Mouse (Mus musculus) forebrain, embryonic 14.5 days (tissue): Measurements from ENCODE around the gene Fgfr2. TPM values are rescaled to one million over a fixed set of nuclear protein-coding genes. Genes with fewer than 3 reads are reported as not detected.

Source experiments
- ATAC-seq: fragments of 200-750 bp; cut with Nextera tagmentation; 2 replicates; pipeline ENCODE4 v1.8.0; 2017; ENCODE audit warnings: mild to moderate bottlenecking, moderate library complexity
- DNase-seq: peaks from one replicate; pipeline ENCODE4 v3.0.0-alpha.2; 2015; ENCODE audit warnings: low spot score
- H3K27ac ChIP-seq: fragments of 300-500 bp; sonication (generic); 2 replicates; pipeline ENCODE4 v1.5.1; 2014; ENCODE audit warnings: low read depth, mild to moderate bottlenecking, control low read depth, low read length, moderate library complexity
- H3K27me3 ChIP-seq: fragments of 300-500 bp; sonication (generic); replicated peaks from 2 replicates; pipeline ENCODE4 v1.6.1; 2014; ENCODE audit warnings: low read length, control low read depth, mixed read lengths; ENCODE audit not compliant: control insufficient read depth, insufficient read depth
- H3K36me3 ChIP-seq: fragments of 300-500 bp; sonication (generic); 2 replicates; pipeline ENCODE4 v1.6.1; 2014; ENCODE audit warnings: low read length, control low read depth; ENCODE audit not compliant: control insufficient read depth, insufficient read depth
- H3K4me1 ChIP-seq: fragments of 300-500 bp; sonication (generic); 2 replicates; pipeline ENCODE4 v1.6.1; 2014; ENCODE audit warnings: antibody characterized with exemption, low read length, control low read depth; ENCODE audit not compliant: control insufficient read depth, insufficient read depth
- H3K4me2 ChIP-seq: fragments of 300-500 bp; sonication (generic); 2 replicates; pipeline ENCODE4 v1.6.1; 2014; ENCODE audit warnings: mild to moderate bottlenecking, control low read depth, low read length
- H3K4me3 ChIP-seq: fragments of 300-500 bp; sonication (generic); 2 replicates; pipeline ENCODE4 v1.5.1; 2014; ENCODE audit warnings: low read depth, low read length, control low read depth
- H3K9ac ChIP-seq: fragments of 300-500 bp; sonication (generic); 2 replicates; pipeline ENCODE4 v1.6.1; 2014; ENCODE audit warnings: mild to moderate bottlenecking, low read length, control low read depth, moderate library complexity
- H3K9me3 ChIP-seq: fragments of 300-500 bp; sonication (generic); replicated peaks from 2 replicates; pipeline ENCODE4 v1.6.1; 2016; ENCODE audit warnings: low read length, control low read depth, mixed read lengths; ENCODE audit not compliant: control insufficient read depth
- WGBS: fragments of 180-500 bp; shearing (Covaris S2); extraction: QIAGEN DNeasy Blood & Tissue Kit; methylation state at CpG from one replicate; pipeline ENCODE4 v1.1.7; 2014; 5-methylcytosine and 5-hydroxymethylcytosine counted together
- polyA plus RNA-seq: library from polyadenylated mRNA; unstranded; fragments of >200 nt; fragmentation: Nextera tagmentation; extraction: Ambion mirVana; gene quantifications from 2 replicates; pipeline ENCODE4 v1.2.1, GENCODE M21; 2014

Gene Fgfr2
- polyA plus RNA-seq, 1 experiment from 2014 or later, result 35.9 TPM

GRCm38 (mm10) chr7:132800868-132801267 lies 322.3 kb downstream of the Fgfr2 start:
- H3K4me2 ChIP-seq, result no peak overlapping the region
- H3K4me3 ChIP-seq, result no peak overlapping the region
- no peak overlapping the region for H3K9ac ChIP-seq
- H3K27ac ChIP-seq, result no peak overlapping the region
- H3K27me3 ChIP-seq, result no peaks in the 10 kb centered on the region
- no peak for ATAC-seq
- WGBS, result 85% methylated on average over 10 of the region's 10 CpGs
- peaks cover 3% of the 10 kb centered on the region; the same call in 1 of the 2 replicates for H3K4me1 ChIP-seq
- no peaks in the 10 kb centered on the region for H3K9me3 ChIP-seq
- H3K36me3 ChIP-seq, result peaks cover 6% of the 10 kb centered on the region; the same call in 1 of the 2 replicates
- no peak for DNase-seq

DNA sequence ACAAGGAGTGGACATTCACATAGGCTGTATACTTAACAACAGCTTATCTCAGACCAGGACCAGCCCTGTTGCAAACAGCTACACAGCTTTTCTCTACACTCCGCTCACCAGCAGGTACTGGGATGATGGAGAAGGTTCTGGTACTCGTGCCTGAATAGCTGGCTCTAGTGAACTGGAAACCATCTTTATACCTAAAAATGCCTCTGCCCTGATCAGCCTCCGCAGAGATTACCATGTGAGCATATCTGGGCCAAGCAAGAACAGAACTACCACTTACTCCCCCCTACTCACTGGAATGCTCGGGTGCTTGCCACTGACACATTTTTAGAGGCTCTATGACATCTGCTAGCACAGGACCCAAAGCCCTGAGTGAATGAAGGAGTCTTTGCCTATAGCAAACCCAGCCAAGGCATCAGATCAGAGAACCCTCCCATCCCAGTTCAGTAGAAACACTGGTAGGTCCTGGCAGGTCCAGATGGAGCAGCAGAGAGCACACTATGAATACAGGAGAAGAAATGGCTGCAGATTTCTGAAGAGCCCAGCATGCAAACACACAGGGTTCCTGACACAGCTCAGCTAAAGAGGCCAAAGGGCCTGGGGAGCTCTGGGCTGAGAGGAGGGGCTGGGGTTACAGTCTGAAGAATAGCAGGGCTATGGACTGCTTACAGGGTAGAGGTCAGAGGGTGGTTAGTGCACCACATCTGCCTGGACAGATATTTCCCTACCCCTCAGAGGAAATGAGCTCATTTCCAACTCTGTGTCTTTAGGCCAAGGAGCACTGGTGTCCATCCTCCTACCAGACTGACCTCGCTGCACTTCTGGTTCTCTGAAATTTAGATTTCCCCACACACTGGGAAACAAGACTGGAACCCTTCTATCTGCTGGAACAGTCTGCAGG lies 323.8 kb downstream of the Fgfr2 start:
- Histone ChIP-seq H3K9me3 (no peaks in the 10 kb centered on the region), H3K9ac (no peak overlapping the region), H3K4me2 (no peak overlapping the region), H3K4me1 (no peaks in the 10 kb centered on the region; the same call in 1 of the 2 replicates), H3K27me3 (no peaks in the 10 kb centered on the region), H3K36me3 (peaks cover 7% of the 10 kb centered on the region; the same call in 1 of the 2 replicates), H3K4me3 (no peak overlapping the region), H3K27ac (no peak overlapping the region)
- WGBS, result 92% methylated on average over 5 of the region's 5 CpGs
- no peak for ATAC-seq
- DNase-seq, result no peak

- Histone ChIP-seq H3K36me3 (peaks cover 3% of the 10 kb centered on the region; the same call in 1 of the 2 replicates), H3K9ac (no peak overlapping the region), H3K4me3 (no peak overlapping the region), H3K9me3 (no peaks in the 10 kb centered on the region), H3K4me2 (no peak overlapping the region), H3K27me3 (no peaks in the 10 kb centered on the region), H3K27ac (no peak overlapping the region), H3K4me1 (no peaks in the 10 kb centered on the region)
- no peak for DNase-seq
- no peak for ATAC-seq
- WGBS, result 94% methylated on average over 5 of the region's 5 CpGs
These were observed 328.0 kb downstream of the Fgfr2 start for GRCm38 (mm10) chr7:132795141-132795540.

DNA sequence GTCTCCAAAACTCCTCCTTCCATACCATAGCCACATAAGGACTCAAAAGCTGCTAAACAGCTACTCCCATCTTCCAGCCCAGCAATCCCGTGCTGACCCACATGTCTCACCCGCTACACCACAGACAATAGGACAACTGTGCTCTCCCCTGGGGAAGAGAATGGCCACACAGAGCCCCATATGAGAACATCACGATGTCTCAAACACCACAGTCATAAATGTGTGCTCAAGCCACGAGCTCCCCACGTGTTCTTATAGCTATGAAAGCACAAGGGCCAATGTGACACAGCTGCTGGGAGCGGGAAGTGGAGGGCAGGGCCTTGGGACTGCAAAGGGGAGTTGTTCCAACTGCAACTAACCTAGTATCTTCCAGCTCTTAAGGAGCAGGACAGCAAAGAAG lies 329.7 kb downstream of the Fgfr2 start:
- no peak overlapping the region for H3K9ac ChIP-seq
- no peak for DNase-seq
- peaks cover 3% of the 10 kb centered on the region; the same call in 1 of the 2 replicates for H3K36me3 ChIP-seq
- H3K27ac ChIP-seq, result no peak overlapping the region
- no peak overlapping the region for H3K4me2 ChIP-seq
- no peak for ATAC-seq
- WGBS, result 74% methylated on average over 6 of the region's 6 CpGs
- H3K4me3 ChIP-seq, result no peak overlapping the region
- no peaks in the 10 kb centered on the region for H3K4me1 ChIP-seq
- no peaks in the 10 kb centered on the region for H3K9me3 ChIP-seq
- H3K27me3 ChIP-seq, result no peaks in the 10 kb centered on the region

DNA sequence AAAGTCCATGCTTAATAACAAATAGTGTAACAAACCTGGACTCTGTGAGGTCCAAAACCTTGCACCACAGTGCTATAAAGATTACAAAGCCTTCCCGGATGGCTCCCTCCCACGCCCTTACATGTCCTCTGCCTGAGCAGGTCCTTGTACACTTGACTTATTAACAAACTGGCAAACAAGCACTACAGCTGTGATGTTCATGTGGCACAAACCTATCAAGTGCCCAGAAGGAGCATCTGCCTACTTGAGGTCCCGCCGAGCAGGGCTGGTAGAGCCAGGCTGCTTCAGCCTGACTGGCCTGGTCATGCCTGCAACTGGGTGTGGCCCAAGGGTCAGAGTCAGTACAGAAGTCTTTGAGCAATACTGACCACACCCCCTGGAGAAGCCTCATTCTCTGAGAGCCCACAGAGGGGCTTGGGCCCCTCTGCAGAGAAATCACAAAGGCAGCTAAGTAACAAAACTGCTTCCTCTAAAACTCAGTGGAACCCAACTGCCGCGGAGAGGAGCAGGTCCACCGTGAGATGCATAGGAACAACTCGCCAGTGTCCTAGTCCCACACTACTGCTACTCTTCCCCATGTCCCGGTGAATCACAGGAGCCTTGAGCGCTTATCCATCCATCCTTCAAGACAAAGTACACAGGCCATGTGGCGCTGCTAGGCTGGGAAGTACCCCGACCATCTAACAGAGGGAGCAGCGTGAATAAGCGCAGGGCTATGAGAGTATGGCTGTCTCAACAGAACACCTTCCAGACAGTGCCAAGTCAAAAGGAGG lies 332.5 kb downstream of the Fgfr2 start:
- Histone ChIP-seq H3K36me3 (no peaks in the 10 kb centered on the region), H3K4me1 (peaks cover 12% of the 10 kb centered on the region), H3K4me3 (no peak overlapping the region), H3K9ac (no peak overlapping the region), H3K4me2 (no peak overlapping the region), H3K27me3 (no peaks in the 10 kb centered on the region), H3K9me3 (no peaks in the 10 kb centered on the region), H3K27ac (no peak overlapping the region)
- DNase-seq (no peak), ATAC-seq (no peak)
- WGBS, result 92% methylated on average over 14 of the region's 14 CpGs

DNA sequence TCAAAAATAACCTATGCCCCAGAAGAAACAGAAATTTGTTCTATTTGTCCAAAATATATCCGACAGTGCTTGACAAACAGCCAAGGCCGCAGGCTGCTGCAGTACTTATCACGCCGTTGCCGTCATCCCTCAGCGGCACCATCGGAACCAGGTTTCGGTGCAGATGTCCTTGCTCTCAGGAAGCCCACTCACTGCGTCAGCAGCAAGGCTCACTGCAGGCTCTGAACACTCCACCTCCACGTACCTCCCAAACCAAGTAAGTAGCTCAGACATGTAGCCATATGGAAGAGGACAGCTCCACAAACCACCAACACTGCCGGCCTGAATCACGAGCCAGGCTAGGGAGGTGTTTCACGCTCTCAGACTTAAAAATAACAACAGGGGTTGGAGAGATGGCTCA lies 334.3 kb downstream of the Fgfr2 start:
- no peak for DNase-seq
- Histone ChIP-seq H3K36me3 (no peaks in the 10 kb centered on the region), H3K27me3 (no peaks in the 10 kb centered on the region), H3K9ac (no peak overlapping the region), H3K4me3 (no peak overlapping the region), H3K4me1 (peaks cover 13% of the 10 kb centered on the region), H3K27ac (no peak overlapping the region), H3K9me3 (no peaks in the 10 kb centered on the region), H3K4me2 (no peak overlapping the region)
- ATAC-seq, result no peak
- 97% methylated on average over 13 of the region's 13 CpGs for WGBS

DNA sequence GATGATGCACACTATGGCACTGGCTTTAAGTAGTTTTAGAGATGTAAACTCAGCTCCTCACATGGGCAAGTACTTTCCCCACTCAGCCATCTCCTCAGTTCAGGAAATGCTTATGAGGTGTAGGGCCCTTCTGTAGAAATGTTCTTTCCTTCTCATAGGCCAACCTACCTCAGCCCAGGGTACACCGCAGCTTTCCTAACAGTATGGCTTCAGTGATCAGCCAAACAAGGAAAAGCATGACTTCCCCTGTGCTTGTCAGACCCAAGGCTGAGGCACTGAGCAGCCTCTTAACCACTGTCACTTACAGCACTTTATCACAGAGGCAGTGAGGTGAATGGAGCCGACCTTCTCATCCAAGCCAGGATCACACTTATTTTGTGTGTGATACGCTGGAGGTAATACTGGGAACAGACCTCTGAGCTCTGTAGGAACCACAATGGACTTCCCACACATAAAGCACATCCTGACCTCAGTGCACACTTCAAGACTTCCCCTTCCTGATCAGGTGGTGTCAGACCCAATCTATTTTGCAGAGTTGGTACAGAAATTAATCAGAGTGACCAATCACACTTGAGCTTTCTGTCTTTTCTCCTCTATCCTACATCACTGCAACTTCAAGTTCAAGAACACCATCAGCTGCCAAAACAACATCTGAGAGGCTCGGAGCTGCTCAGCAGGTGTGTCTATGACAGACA lies 335.5 kb downstream of the Fgfr2 start:
- Histone ChIP-seq H3K9me3 (no peaks in the 10 kb centered on the region), H3K4me2 (no peak overlapping the region), H3K4me1 (peaks cover 13% of the 10 kb centered on the region), H3K27me3 (no peaks in the 10 kb centered on the region), H3K9ac (no peak overlapping the region), H3K27ac (no peak overlapping the region), H3K4me3 (no peak overlapping the region), H3K36me3 (no peaks in the 10 kb centered on the region)
- WGBS, result 90% methylated on average over 4 of the region's 4 CpGs
- no peak for ATAC-seq
- no peak for DNase-seq

DNA sequence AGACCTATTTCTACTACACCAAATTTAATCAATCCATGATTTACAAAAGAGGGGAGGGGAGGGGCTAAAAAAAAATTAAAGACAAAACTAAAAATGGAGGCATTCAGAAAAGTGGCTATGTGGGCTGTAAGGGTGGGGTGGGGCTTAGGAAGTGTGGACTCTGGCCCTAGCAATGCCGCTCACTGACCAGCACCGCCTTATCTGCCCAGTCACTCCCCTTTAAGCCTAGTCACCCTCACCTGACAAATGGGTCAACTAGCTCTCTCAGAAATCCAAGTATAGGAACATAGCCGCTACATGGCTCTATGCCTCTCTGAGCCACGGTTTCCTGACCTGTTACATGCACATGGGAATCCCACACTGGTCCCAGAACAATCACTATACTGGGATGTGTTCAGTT lies 336.1 kb downstream of the Fgfr2 start:
- DNase-seq, result no peak
- H3K9ac ChIP-seq, result no peak overlapping the region
- ATAC-seq, result no peak
- no peaks in the 10 kb centered on the region for H3K27me3 ChIP-seq
- no peak overlapping the region for H3K4me2 ChIP-seq
- peaks cover 13% of the 10 kb centered on the region for H3K4me1 ChIP-seq
- no peak overlapping the region for H3K4me3 ChIP-seq
- WGBS, result 91% methylated on average over 4 of the region's 4 CpGs
- H3K9me3 ChIP-seq, result no peaks in the 10 kb centered on the region
- no peaks in the 10 kb centered on the region for H3K36me3 ChIP-seq
- no peak overlapping the region for H3K27ac ChIP-seq
